In genomic region chr3:85024237-85024636, GRCm38 (mm10) we compare ENCODE assay signal across 20 mouse cellular contexts.
DNase-seq lines count a peak whose midpoint lies in the region; TF ChIP-seq lines count a peak whose summit lies in the region.
"Had no signal": no experiment of that assay in that cellular context is flagged by ENCODE, and none has a peak within 500 bp of the region (broad histone marks: within the 10 kb centered on the region; RNA-seq: fewer than 3 reads in every experiment).

No protein-coding gene starts in this region.

- no peaks in the 10 kb centered on the region for H3K27me3 ChIP-seq in kidney, adult 2 months (replicated peaks; ENCODE audit: control insufficient read depth, insufficient read depth, low read length)
- H3K27me3 ChIP-seq: forebrain, embryonic 13.5 days had no signal

- H3K4me1 ChIP-seq in kidney, adult 2 months (ENCODE audit: control insufficient read depth, insufficient read depth, low read length) = peaks cover 22% of the 10 kb centered on the region
- peaks cover 0 to 11% of the 10 kb centered on the region in 2 experiments; a peak in 2 of 4 replicates for H3K4me1 ChIP-seq in ES-E14 (ENCODE audit: control insufficient read depth in 2 of 2, insufficient read depth in 2 of 2, low read length in 2 of 2, poor library complexity in 1 of 2)
- H3K4me1 ChIP-seq: embryonic facial prominence, embryonic 10.5 days had no signal

- intact Hi-C loops in left cerebral cortex, adult 2 months (cut with DNase I) = loop anchor here (2.0 to 10.0 kb wide), 5 partner anchors 121 to 641 kb away; partner anchors contain the start of gene Gatb
- intact Hi-C loops in heart, postnatal 36 days (cut with DNase I) = no loop called here

- in situ Hi-C loops in ES-E14 (cut with MboI; ENCODE audit: low sequenced_read_pairs in 2 of 2, unreplicated experiment in 2 of 2) = no loop called here

- no peak for TF ChIP-seq CTCF in kidney, adult 2 months (conservative IDR thresholded peaks at IDR 0.05; ENCODE audit: insufficient read depth, insufficient read length, low read depth, low read length)
- TF ChIP-seq CTCF in left cerebral cortex, adult 2 months (IDR thresholded peaks at IDR 0.05) = no peak

- H3K9me3 ChIP-seq in ES-E14 (ENCODE audit: control insufficient read depth, insufficient read depth, low read depth, low read length) = no peaks in the 10 kb centered on the region
- H3K9me3 ChIP-seq: embryonic facial prominence, embryonic 10.5 days; forebrain, embryonic 13.5 days; G1E had no signal

- WGBS in kidney, adult 2 months = 75% methylated on average over 2 of the region's 2 CpGs

- TF ChIP-seq POLR2A in kidney, adult 2 months (IDR thresholded peaks at IDR 0.05; ENCODE audit: low read depth, low read length) = no peak

- H3K4me3 ChIP-seq in kidney, adult 2 months (ENCODE audit: insufficient read depth, low read depth, low read length) = no peak overlapping the region
- H3K4me3 ChIP-seq in left cerebral cortex, adult 2 months = no peak overlapping the region
- no peak overlapping the region for H3K4me3 ChIP-seq in ES-E14 (ENCODE audit: insufficient read depth in 1 of 2, low read depth in 1 of 2, low read length in 2 of 2, poor library complexity in 1 of 2, severe bottlenecking in 1 of 2)
- H3K4me3 ChIP-seq: embryonic facial prominence, embryonic 10.5 days; forebrain, embryonic 13.5 days; gastrocnemius, adult 2 months had no signal

- H3K36me3 ChIP-seq in kidney, adult 2 months (ENCODE audit: control insufficient read depth, insufficient read depth, low read length) = no peaks in the 10 kb centered on the region
- H3K36me3 ChIP-seq in ES-E14 (ENCODE audit: control insufficient read depth, insufficient read depth, low read length, poor library complexity, severe bottlenecking) = no peaks in the 10 kb centered on the region
- H3K36me3 ChIP-seq: embryonic facial prominence, embryonic 10.5 days; G1E had no signal

- no peak overlapping the region for H3K9ac ChIP-seq in ES-E14 (ENCODE audit: insufficient read depth, low read depth, low read length, poor library complexity, severe bottlenecking)
- H3K9ac ChIP-seq: forebrain, embryonic 13.5 days; forebrain, postnatal 0 days had no signal

- peak overlapping the region; percentile 80; the same call in 1 of the 2 replicates for H3K27ac ChIP-seq in kidney, adult 2 months (ENCODE audit: insufficient read depth, low read depth, low read length)
- peak overlapping the region; percentile 86 for H3K27ac ChIP-seq in left cerebral cortex, adult 2 months
- no peak overlapping the region for H3K27ac ChIP-seq in ES-E14 (ENCODE audit: insufficient read depth, low read depth, low read length, poor library complexity, severe bottlenecking)
- H3K27ac ChIP-seq: embryonic facial prominence, embryonic 10.5 days; forebrain, embryonic 13.5 days; gastrocnemius, adult 2 months; hindbrain, postnatal 0 days had no signal

- DNase-seq in kidney, adult 2 months = no peak
- no peak for DNase-seq in kidney, adult 18-20 months
- DNase-seq in left cerebral cortex, adult 2 months (ENCODE audit: extremely low spot score in 1 of 2, low spot score in 2 of 2) = no peak
- DNase-seq in left cerebral cortex, adult 11 months (ENCODE audit: low spot score) = no peak
- DNase-seq in ES-E14 (ENCODE audit: low read depth, low spot score) (no peak), liver (no peak)
- peak; percentile 51 for DNase-seq in brain, adult 2 months (ENCODE audit: low read depth, low spot score)
- DNase-seq in heart, postnatal 36 days = no peak
- DNase-seq: adrenal gland, postnatal 10 days; cerebellum, adult 18-20 months; cerebellum, adult 9-11 months; cerebellum, postnatal 36 days; forebrain, postnatal 0 days; gastrocnemius, adult 2 months; gastrocnemius, postnatal 25 days; heart, postnatal 10 days had no signal

TF ChIP-seq in ES-E14, 5 proteins besides CTCF, POLR2A, EP300 and RAD21:
- no peak for TF ChIP-seq CHD2 (IDR thresholded peaks at IDR 0.05; ENCODE audit: low read depth, low read length)
- TF ChIP-seq MAFK (IDR thresholded peaks at IDR 0.05; ENCODE audit: insufficient read depth, low read depth, low read length) = 0 out of 2 replicates have a peak, but pooled peaks have one; percentile 7
- no peak for TF ChIP-seq ZC3H11A (IDR thresholded peaks at IDR 0.05; ENCODE audit: borderline replicate concordance, low read depth, low read length)
- TF ChIP-seq HCFC1 (IDR thresholded peaks at IDR 0.05; ENCODE audit: borderline replicate concordance, insufficient read depth, low read length) = no peak
- TF ChIP-seq ZNF384 (IDR thresholded peaks at IDR 0.05; ENCODE audit: low read depth, low read length) = no peak
